Mouse (Mus musculus): ENCODE results near the gene Klk4. TPM values are rescaled to one million over a fixed set of nuclear protein-coding genes. Genes with fewer than 3 reads are reported as not detected.

Gene Klk4
- total and polyA plus RNA-seq, 3 experiments, result not detected

Other genes starting within 250 kb of the Klk4 start
Only the 20 nearest of the 22 such genes appear.
- not detected in 2 replicates for gene Siglece, start 221.0 kb upstream of the Klk4 start, total RNA-seq (2012; rRNA removed)
- gene Siglece, start 221.0 kb upstream of the Klk4 start, total RNA-seq (2014; rRNA removed), result 0.14 TPM in 1 of 2 replicates, not detected in the other
- gene Siglece, start 221.0 kb upstream of the Klk4 start, polyA plus RNA-seq (2012; ENCODE audit: insufficient read length, low read depth), result 0.14 and 0.23 TPM in 2 replicates
- gene Ctu1, start 209.1 kb upstream of the Klk4 start, total RNA-seq (2012; rRNA removed), result 6.9 and 7.8 TPM in 2 replicates
- 7.2 TPM in 2 replicates for gene Ctu1, start 209.1 kb upstream of the Klk4 start, total RNA-seq (2014; rRNA removed)
- gene Ctu1, start 209.1 kb upstream of the Klk4 start, polyA plus RNA-seq (2012; ENCODE audit: insufficient read length, low read depth), result 5.3 and 5.5 TPM in 2 replicates
- gene Klk14, start 190.7 kb upstream of the Klk4 start, total RNA-seq (2012; rRNA removed), result not detected in 2 replicates
- gene Klk14, start 190.7 kb upstream of the Klk4 start, total RNA-seq (2014; rRNA removed), result not detected in 2 replicates
- gene Klk14, start 190.7 kb upstream of the Klk4 start, polyA plus RNA-seq (2012; ENCODE audit: insufficient read length, low read depth), result not detected in 2 replicates
- not detected in 2 replicates for gene Klk13, start 168.6 kb upstream of the Klk4 start, total RNA-seq (2012; rRNA removed)
- gene Klk13, start 168.6 kb upstream of the Klk4 start, total RNA-seq (2014; rRNA removed), result not detected in 2 replicates
- not detected in 2 replicates for gene Klk13, start 168.6 kb upstream of the Klk4 start, polyA plus RNA-seq (2012; ENCODE audit: insufficient read length, low read depth)
- gene Klk12, start 112.3 kb upstream of the Klk4 start, total RNA-seq (2012; rRNA removed), result not detected in 2 replicates
- gene Klk12, start 112.3 kb upstream of the Klk4 start, total RNA-seq (2014; rRNA removed), result not detected in 2 replicates
- not detected in 2 replicates for gene Klk12, start 112.3 kb upstream of the Klk4 start, polyA plus RNA-seq (2012; ENCODE audit: insufficient read length, low read depth)
- gene Klk11, start 106.6 kb upstream of the Klk4 start, total RNA-seq (2012; rRNA removed), result not detected in 2 replicates
- gene Klk11, start 106.6 kb upstream of the Klk4 start, total RNA-seq (2014; rRNA removed), result not detected in 2 replicates
- not detected in 2 replicates for gene Klk11, start 106.6 kb upstream of the Klk4 start, polyA plus RNA-seq (2012; ENCODE audit: insufficient read length, low read depth)
- gene Klk10, start 100.1 kb upstream of the Klk4 start, total RNA-seq (2012; rRNA removed), result not detected in 2 replicates
- not detected in 2 replicates for gene Klk10, start 100.1 kb upstream of the Klk4 start, total RNA-seq (2014; rRNA removed)
- gene Klk10, start 100.1 kb upstream of the Klk4 start, polyA plus RNA-seq (2012; ENCODE audit: insufficient read length, low read depth), result not detected in 2 replicates
- gene Klk9, start 89.3 kb upstream of the Klk4 start, total RNA-seq (2012; rRNA removed), result 0.08 TPM in 1 of 2 replicates, not detected in the other
- gene Klk9, start 89.3 kb upstream of the Klk4 start, total RNA-seq (2014; rRNA removed), result not detected in 2 replicates
- gene Klk9, start 89.3 kb upstream of the Klk4 start, polyA plus RNA-seq (2012; ENCODE audit: insufficient read length, low read depth), result not detected in 2 replicates
- gene Klk8, start 83.6 kb upstream of the Klk4 start, total RNA-seq (2012; rRNA removed), result 43.5 and 51.2 TPM in 2 replicates
- gene Klk8, start 83.6 kb upstream of the Klk4 start, total RNA-seq (2014; rRNA removed), result 2.3 and 5.5 TPM in 2 replicates
- gene Klk8, start 83.6 kb upstream of the Klk4 start, polyA plus RNA-seq (2012; ENCODE audit: insufficient read length, low read depth), result 5.0 and 5.3 TPM in 2 replicates
- gene Klk7, start 69.9 kb upstream of the Klk4 start, total RNA-seq (2012; rRNA removed), result not detected in 2 replicates
- gene Klk7, start 69.9 kb upstream of the Klk4 start, total RNA-seq (2014; rRNA removed), result not detected in 2 replicates
- gene Klk7, start 69.9 kb upstream of the Klk4 start, polyA plus RNA-seq (2012; ENCODE audit: insufficient read length, low read depth), result not detected in 2 replicates
- not detected in 2 replicates for gene Klk6, start 56.7 kb upstream of the Klk4 start, total RNA-seq (2012; rRNA removed)
- gene Klk6, start 56.7 kb upstream of the Klk4 start, total RNA-seq (2014; rRNA removed), result not detected in 2 replicates
- gene Klk6, start 56.7 kb upstream of the Klk4 start, polyA plus RNA-seq (2012; ENCODE audit: insufficient read length, low read depth), result not detected in 2 replicates
- gene Klk5, start 39.2 kb upstream of the Klk4 start, total RNA-seq (2012; rRNA removed), result not detected in 2 replicates
- gene Klk5, start 39.2 kb upstream of the Klk4 start, total RNA-seq (2014; rRNA removed), result not detected in 2 replicates
- gene Klk5, start 39.2 kb upstream of the Klk4 start, polyA plus RNA-seq (2012; ENCODE audit: insufficient read length, low read depth), result not detected in 2 replicates
- not detected in 2 replicates for gene Klk15, start 52.6 kb downstream of the Klk4 start, total RNA-seq (2012; rRNA removed)
- gene Klk15, start 52.6 kb downstream of the Klk4 start, total RNA-seq (2014; rRNA removed), result not detected in 2 replicates
- gene Klk15, start 52.6 kb downstream of the Klk4 start, polyA plus RNA-seq (2012; ENCODE audit: insufficient read length, low read depth), result not detected in 2 replicates
- gene Klk1b8, start 69.5 kb downstream of the Klk4 start, total RNA-seq (2012; rRNA removed), result not detected in 2 replicates
- not detected in 2 replicates for gene Klk1b8, start 69.5 kb downstream of the Klk4 start, total RNA-seq (2014; rRNA removed)
- gene Klk1b8, start 69.5 kb downstream of the Klk4 start, polyA plus RNA-seq (2012; ENCODE audit: insufficient read length, low read depth), result not detected in 2 replicates
- not detected in 2 replicates for gene Klk1b1, start 85.6 kb downstream of the Klk4 start, total RNA-seq (2012; rRNA removed)
- not detected in 2 replicates for gene Klk1b1, start 85.6 kb downstream of the Klk4 start, total RNA-seq (2014; rRNA removed)
- gene Klk1b1, start 85.6 kb downstream of the Klk4 start, polyA plus RNA-seq (2012; ENCODE audit: insufficient read length, low read depth), result not detected in 2 replicates
- not detected in 2 replicates for gene Klk1b9, start 94.9 kb downstream of the Klk4 start, total RNA-seq (2012; rRNA removed)
- gene Klk1b9, start 94.9 kb downstream of the Klk4 start, total RNA-seq (2014; rRNA removed), result not detected in 2 replicates
- not detected in 2 replicates for gene Klk1b9, start 94.9 kb downstream of the Klk4 start, polyA plus RNA-seq (2012; ENCODE audit: insufficient read length, low read depth)
- not detected in 2 replicates for gene Klk1b11, start 114.7 kb downstream of the Klk4 start, total RNA-seq (2012; rRNA removed)
- not detected in 2 replicates for gene Klk1b11, start 114.7 kb downstream of the Klk4 start, total RNA-seq (2014; rRNA removed)
- gene Klk1b11, start 114.7 kb downstream of the Klk4 start, polyA plus RNA-seq (2012; ENCODE audit: insufficient read length, low read depth), result not detected in 2 replicates
- gene Klk1b26, start 131.0 kb downstream of the Klk4 start, total RNA-seq (2012; rRNA removed), result not detected in 2 replicates
- gene Klk1b26, start 131.0 kb downstream of the Klk4 start, total RNA-seq (2014; rRNA removed), result not detected in 2 replicates
- gene Klk1b26, start 131.0 kb downstream of the Klk4 start, polyA plus RNA-seq (2012; ENCODE audit: insufficient read length, low read depth), result not detected in 2 replicates
- gene Klk1b27, start 171.1 kb downstream of the Klk4 start, total RNA-seq (2012; rRNA removed), result 0.29 TPM in 1 of 2 replicates, not detected in the other
- 0.69 and 0.75 TPM in 2 replicates for gene Klk1b27, start 171.1 kb downstream of the Klk4 start, total RNA-seq (2014; rRNA removed)
- gene Klk1b27, start 171.1 kb downstream of the Klk4 start, polyA plus RNA-seq (2012; ENCODE audit: insufficient read length, low read depth), result not detected in 2 replicates
- not detected in 2 replicates for gene Klk1b21, start 221.2 kb downstream of the Klk4 start, total RNA-seq (2012; rRNA removed)
- not detected in 2 replicates for gene Klk1b21, start 221.2 kb downstream of the Klk4 start, total RNA-seq (2014; rRNA removed)
- not detected in 2 replicates for gene Klk1b21, start 221.2 kb downstream of the Klk4 start, polyA plus RNA-seq (2012; ENCODE audit: insufficient read length, low read depth)